In genomic region chr19:29092194-29092593, GRCm38 (mm10) we compare ENCODE assay signal across 35 mouse cellular contexts.
"Had no signal": no experiment of that assay in that cellular context is flagged by ENCODE, and none has a peak within 500 bp of the region (broad histone marks: within the 10 kb centered on the region; RNA-seq: fewer than 3 reads in every experiment).

No protein-coding gene starts in this region.

- H3K4me2 ChIP-seq: heart, embryonic 11.5 days; heart, embryonic 12.5 days; heart, embryonic 13.5 days; heart, embryonic 15.5 days; hindbrain, embryonic 12.5 days; hindbrain, embryonic 13.5 days; hindbrain, embryonic 14.5 days; hindbrain, embryonic 15.5 days; intestine, embryonic 15.5 days; kidney, embryonic 15.5 days had no signal

- H3K27me3 ChIP-seq: heart, embryonic 12.5 days; heart, embryonic 13.5 days; heart, embryonic 15.5 days; hindbrain, embryonic 12.5 days; hindbrain, embryonic 13.5 days; hindbrain, embryonic 15.5 days; intestine, embryonic 15.5 days; kidney, embryonic 15.5 days had no signal

- ATAC-seq: hindbrain, embryonic 16.5 days; hindbrain, postnatal 0 days; inflammation-experienced regulatory T-cells, adult 6 months; intestine, embryonic 15.5 days; intestine, embryonic 16.5 days; intestine, postnatal 0 days had no signal

- H3K9me3 ChIP-seq: heart, embryonic 10.5 days; heart, embryonic 12.5 days; heart, embryonic 13.5 days; heart, embryonic 15.5 days; hindbrain, embryonic 10.5 days; hindbrain, embryonic 12.5 days; hindbrain, embryonic 13.5 days; hindbrain, embryonic 15.5 days; intestine, embryonic 15.5 days; kidney, embryonic 15.5 days had no signal

- DNase-seq: heart, postnatal 10 days; heart, postnatal 36 days; heart, postnatal 4 days; kidney, adult 11 months; kidney, adult 18-20 months; kidney, adult 2 months; kidney, adult 8-10 months; kidney, adult 9 months; kidney, postnatal 10 days; kidney, postnatal 14 days; kidney, postnatal 25 days; kidney, postnatal 36 days; kidney, postnatal 4 days; layer of hippocampus, adult 9-11 months; layer of hippocampus, postnatal 36 days had no signal

- H3K4me3 ChIP-seq: heart, embryonic 10.5 days; heart, embryonic 12.5 days; heart, embryonic 13.5 days; heart, embryonic 15.5 days; hindbrain, embryonic 10.5 days; hindbrain, embryonic 12.5 days; hindbrain, embryonic 13.5 days; hindbrain, embryonic 15.5 days; intestine, embryonic 15.5 days; kidney, embryonic 15.5 days; layer of hippocampus, adult 2 months; left cerebral cortex, adult 2 months had no signal

- H3K36me3 ChIP-seq: heart, embryonic 10.5 days; heart, embryonic 12.5 days; heart, embryonic 13.5 days; heart, embryonic 15.5 days; hindbrain, embryonic 10.5 days; hindbrain, embryonic 12.5 days; hindbrain, embryonic 13.5 days; hindbrain, embryonic 15.5 days; intestine, embryonic 15.5 days; kidney, embryonic 15.5 days had no signal

- H3K4me1 ChIP-seq: heart, embryonic 12.5 days; hindbrain, embryonic 10.5 days; hindbrain, embryonic 12.5 days; hindbrain, embryonic 13.5 days; hindbrain, embryonic 15.5 days; intestine, embryonic 15.5 days; kidney, embryonic 15.5 days had no signal

- H3K9ac ChIP-seq: heart, embryonic 12.5 days; heart, embryonic 13.5 days; heart, embryonic 15.5 days; hindbrain, embryonic 12.5 days; hindbrain, embryonic 13.5 days; hindbrain, embryonic 14.5 days; hindbrain, embryonic 15.5 days; intestine, embryonic 15.5 days; kidney, embryonic 15.5 days had no signal

- H3K27ac ChIP-seq: heart, embryonic 10.5 days; heart, embryonic 13.5 days; heart, embryonic 15.5 days; hindbrain, embryonic 10.5 days; hindbrain, embryonic 12.5 days; hindbrain, embryonic 13.5 days; hindbrain, embryonic 14.5 days; hindbrain, embryonic 15.5 days; hindbrain, postnatal 0 days; intestine, embryonic 15.5 days; kidney, embryonic 15.5 days; kidney, postnatal 0 days; layer of hippocampus, adult 2 months; left cerebral cortex, adult 2 months had no signal
